Mouse (Mus musculus) embryo, embryonic 9.5 days (tissue): ENCODE data around the gene Fbxl8.
A peak's percentile ranks its signal among the peaks of the same experiment; 100 is the strongest.

Experiments
- DNase-seq: peaks from one replicate; pipeline ENCODE4 v3.0.0-alpha.2; 2017; ENCODE audit errors: extremely low spot score

Fbxl8 gene

GRCm38 (mm10) chr8:105304325-105305210 lies 40.1 kb downstream of the Fbxl8 start:
- DNase-seq = no peak

DNA sequence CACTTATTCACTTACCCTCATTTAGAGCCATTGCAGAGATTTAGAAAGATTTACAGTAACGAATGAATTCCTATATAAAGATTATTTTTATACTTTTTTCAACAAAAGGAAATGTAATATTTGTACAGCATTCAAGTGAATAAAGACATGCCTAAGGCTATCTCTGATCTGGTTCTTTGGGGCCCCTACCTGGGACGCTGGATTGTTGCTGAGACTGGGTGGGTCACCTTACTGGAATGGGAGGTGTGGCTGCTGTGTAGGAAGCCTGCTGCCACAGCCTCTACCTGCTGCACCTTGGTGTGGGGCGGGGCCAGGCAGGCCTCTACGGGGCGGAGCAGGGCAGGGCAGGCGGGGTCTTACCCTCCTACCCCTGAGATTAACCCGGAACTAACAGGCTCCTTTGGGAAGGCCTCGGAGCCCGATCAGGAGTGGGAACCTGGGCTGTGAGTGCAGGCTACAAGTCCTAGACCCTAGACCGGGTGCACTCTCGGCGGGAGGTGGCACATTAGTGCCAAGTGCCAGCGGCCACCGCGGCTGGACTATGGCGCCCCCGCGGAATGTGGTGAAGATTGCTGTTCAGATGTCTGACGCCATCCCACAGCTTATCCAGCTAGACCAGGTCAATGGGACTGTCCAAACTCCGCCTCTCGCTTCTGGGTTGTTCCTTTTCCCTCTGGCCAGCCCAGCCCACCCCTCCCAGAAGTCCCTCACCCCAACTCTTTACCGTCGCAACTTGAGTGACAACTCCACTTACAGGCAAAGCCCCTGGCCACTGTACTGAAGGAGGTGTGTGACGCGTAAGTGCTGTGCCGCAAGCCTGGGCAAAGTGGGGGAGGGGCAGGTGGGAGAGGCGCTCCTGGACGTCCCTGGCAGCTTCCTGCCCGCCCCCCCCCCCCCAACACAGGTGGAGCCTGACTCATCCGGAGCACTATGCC lies 41.0 kb downstream of the Fbxl8 start, which contains the start of gene Elmo3:
TSS of gene Elmo3 (plus strand) at position 391 of the 935 bp plus-strand sequence.
- DNase-seq = peak; percentile 69

DNA sequence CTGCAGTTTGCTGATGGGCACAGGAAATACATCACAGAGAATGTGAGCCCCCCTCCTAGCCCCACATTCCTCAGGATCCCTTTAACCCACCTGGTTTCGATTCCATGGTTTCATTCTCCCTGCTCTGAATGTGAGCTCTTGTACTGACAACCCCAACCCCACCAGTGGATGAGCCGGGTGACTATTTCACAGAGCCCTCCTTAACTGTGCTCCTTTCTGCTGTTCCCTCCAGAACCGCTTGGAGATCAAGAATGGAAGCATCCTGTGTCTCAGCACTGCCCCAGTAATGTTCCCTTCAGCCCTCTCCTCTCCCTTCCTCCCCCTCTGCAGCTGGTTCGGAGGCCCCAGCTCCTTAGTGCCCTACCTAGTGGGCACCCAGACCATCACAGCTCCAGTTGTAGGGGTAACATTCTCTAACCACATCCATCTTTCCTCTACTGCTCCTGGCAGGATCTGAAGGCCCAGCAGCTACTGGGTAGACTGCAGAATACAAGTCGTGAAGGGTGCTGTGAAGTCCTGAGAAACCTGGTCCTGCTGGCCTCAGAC lies 41.8 kb downstream of the Fbxl8 start:
- no peak for DNase-seq

DNA sequence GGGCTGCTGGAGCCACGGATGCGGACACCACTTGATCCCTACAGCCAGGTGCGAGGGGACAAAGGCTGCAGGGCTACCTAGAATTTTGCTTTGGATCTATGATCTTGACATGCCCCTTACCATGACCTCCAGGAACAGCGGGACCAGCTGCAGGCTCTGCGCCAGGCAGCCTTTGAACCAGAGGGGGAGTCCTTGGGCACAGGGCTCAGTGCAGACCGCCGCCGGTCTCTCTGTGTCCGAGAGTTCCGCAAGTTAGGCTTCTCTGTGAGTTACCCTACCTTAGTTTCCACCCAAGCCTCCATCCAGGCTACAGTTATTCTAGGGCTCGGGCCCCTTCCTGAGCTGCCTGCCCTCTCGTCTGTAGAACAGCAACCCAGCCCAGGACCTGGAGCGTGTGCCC lies 43.2 kb downstream of the Fbxl8 start:
- no peak for DNase-seq

DNA sequence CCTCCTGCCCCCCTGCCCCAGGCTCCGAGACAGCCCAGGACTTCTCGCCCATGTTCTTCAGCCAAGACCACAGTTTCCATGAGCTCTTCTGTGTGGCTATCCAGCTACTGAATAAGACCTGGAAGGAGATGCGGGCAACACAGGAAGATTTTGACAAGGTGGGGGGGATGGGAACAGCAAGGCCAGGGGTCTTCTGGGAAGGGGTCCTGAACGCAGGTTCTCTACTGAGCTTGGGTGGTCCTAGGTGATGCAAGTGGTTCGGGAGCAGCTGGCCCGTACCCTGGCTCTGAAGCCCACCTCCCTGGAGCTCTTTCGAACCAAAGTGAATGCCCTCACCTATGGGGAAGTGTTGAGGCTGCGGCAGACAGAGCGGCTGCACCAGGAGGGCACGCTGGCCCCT lies 44.0 kb downstream of the Fbxl8 start:
- DNase-seq = no peak

GRCm38 (mm10) chr8:105309142-105309847 lies 44.8 kb downstream of the Fbxl8 start:
- DNase-seq = no peak

- no peak for DNase-seq
Observed at GRCm38 (mm10) chr8:105310118-105310517, 45.7 kb downstream of the Fbxl8 start.

DNA sequence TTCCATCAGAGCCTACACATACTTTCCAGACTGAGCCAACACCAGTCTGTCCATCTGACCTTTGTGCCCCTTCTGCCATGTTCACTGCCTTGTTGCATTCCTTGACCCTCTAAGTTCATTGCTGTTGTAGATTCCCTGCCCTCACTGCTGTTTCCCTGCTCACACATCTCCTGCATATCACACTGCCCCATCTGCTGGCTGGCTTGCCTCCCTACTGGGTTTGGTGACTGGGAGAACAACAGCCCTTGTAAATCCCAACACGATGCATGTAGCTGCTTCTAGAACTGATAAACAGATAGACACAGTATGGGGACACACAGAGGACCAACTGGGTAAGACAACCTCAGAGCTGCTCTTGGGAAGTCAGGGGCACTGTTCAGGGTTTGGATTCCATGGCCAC lies 47.3 kb downstream of the Fbxl8 start:
- no peak for DNase-seq

GRCm38 (mm10) chr8:105312891-105313481 lies 48.5 kb downstream of the Fbxl8 start:
- no peak for DNase-seq

DNA sequence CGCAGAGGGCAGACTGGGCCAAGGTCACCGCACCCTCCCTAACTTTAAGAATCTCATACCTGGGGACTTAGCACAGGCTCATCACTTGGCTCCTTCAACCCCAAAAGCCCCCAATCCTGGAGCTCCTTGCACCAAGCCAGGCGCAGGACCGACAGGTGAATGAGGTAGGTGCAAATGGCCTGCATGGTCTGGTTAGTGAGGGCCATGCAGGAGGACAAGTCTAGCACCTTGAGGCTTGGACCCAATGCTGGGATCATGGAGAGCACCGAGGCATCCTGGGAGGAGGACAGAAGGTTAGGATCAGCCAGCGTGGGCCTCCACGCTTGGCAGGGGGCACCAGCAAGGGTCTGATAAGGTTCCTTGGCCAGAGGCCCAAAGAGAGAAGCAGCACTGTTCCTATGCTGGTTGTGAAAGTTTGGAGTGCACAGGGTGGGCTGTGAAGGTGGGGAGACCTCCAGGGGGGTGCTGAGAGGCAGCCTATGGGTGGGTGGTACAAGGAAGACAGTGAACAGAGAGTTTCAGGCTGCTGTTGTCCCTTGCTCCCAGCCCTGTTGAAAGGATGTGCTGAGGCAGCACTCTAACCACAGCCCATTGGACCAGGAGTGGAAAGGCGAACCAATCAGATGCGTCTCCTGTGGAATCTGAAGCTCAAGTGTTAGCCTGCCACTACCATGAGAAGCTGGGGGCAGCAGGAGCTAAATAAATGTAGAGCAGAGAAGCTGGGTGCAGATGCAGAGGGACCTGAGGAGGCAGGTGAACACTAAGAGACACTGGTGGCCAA lies 49.4 kb downstream of the Fbxl8 start:
- DNase-seq = no peak

GRCm38 (mm10) chr8:105315073-105315769 lies 50.8 kb downstream of the Fbxl8 start:
- no peak for DNase-seq

DNA sequence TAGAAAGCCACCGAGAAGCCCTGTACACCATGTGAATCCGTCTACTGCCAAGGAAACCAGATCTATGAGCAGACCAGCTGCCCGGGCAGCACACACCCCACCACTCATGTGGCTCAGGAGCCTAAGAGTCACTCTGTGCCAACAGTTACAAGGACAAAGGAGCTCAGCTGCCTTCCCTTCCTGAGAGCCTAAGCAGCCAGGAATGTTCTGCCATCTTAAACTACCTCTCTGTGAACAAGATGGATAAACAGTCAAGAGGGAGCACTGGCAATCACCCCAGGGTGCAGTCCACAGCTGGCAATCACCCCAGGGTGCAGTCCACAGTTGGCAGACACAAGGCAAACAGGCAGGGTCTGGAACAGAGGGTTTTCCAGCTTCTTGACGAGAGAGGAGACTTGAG lies 53.5 kb downstream of the Fbxl8 start:
- no peak for DNase-seq

GRCm38 (mm10) chr8:105318662-105319190 lies 54.3 kb downstream of the Fbxl8 start:
- no peak for DNase-seq
